Mouse (Mus musculus) Patski (cell line): ENCODE data around the gene Tnk1. TPM values are rescaled to one million over a fixed set of nuclear protein-coding genes. Genes with fewer than 3 reads are reported as not detected.

Experiments
- ATAC-seq: fragments of 100-300 bp; one replicate; pipeline ENCODE4 v1.8.0; 2021
- CTCF ChIA-PET: fragments of 350-600 bp; sonication (Branson Sonifier 250); formaldehyde crosslinking; loops from one replicate; lab custom pipeline; 2022; ENCODE audit warnings: inconsistent platforms; lab: Charles Lee
- POLR2A ChIA-PET: fragments of 350-600 bp; sonication (Branson Sonifier 250); formaldehyde crosslinking; loops from one replicate; lab custom pipeline; 2022; ENCODE audit warnings: antibody characterized with exemption, inconsistent platforms; lab: Charles Lee
- DNase-seq: peaks from one replicate; pipeline ENCODE4 v3.0.0-alpha.2; 2011; ENCODE audit warnings: low read depth, low spot score
- H3K27me3 ChIP-seq: fragments of 371-371 bp; one replicate; pipeline ENCODE4 v1.5.1; 2021
- CTCF ChIP-seq: fragments of 100-300 bp; IDR thresholded peaks from one replicate; pipeline ENCODE4 v1.5.1; 2021
- in situ Hi-C: fragments of 300-500 bp; cut with MboI; formaldehyde crosslinking; loops from 3 replicates; pipeline ENCODE4 v1.11.1; 2018; ENCODE audit warnings: low pct_unique_long_range_greater_than_20kb, mixed read lengths
- polyA plus RNA-seq: library from polyadenylated mRNA; unstranded; gene quantifications from one replicate; pipeline ENCODE4 v1.2.3, GENCODE M21; 2021

Gene Tnk1
- not detected for polyA plus RNA-seq

GRCm38 (mm10) chr11:69858113-69858998 lies at the start of gene Tnk1:
Tnk1 (minus strand) TSS chr11:69858730.
- ATAC-seq (no peak), DNase-seq (no peak)
- no peak for TF ChIP-seq CTCF
- in situ Hi-C loops = no loop called here
- H3K27me3 ChIP-seq = peaks cover 18% of the 10 kb centered on the region
- ChIA-PET POLR2A (no interaction called here), CTCF (no interaction called here)

- no peaks in the 10 kb centered on the region for H3K27me3 ChIP-seq
- TF ChIP-seq CTCF = no peak
- ChIA-PET CTCF (interaction anchor here (0.7 to 1.5 kb wide), 4 partner anchors 14 to 29 kb away, joined by 3 to 4 read pairs (median 3); no protein-coding TSS in a partner anchor), POLR2A (no interaction called here)
- DNase-seq (no peak), ATAC-seq (no peak)
- in situ Hi-C loops = no loop called here
Measured at GRCm38 (mm10) chr11:69904311-69904710, 45.8 kb upstream of the Tnk1 start.

- ChIA-PET CTCF (no interaction called here), POLR2A (interaction anchor here (0.8 kb wide), 1 partner anchor 37 kb away, joined by 3 read pairs; no protein-coding TSS in a partner anchor)
- H3K27me3 ChIP-seq = no peaks in the 10 kb centered on the region
- no peak for TF ChIP-seq CTCF
- in situ Hi-C loops = no loop called here
- ATAC-seq = no peak
- no peak for DNase-seq
Measured at GRCm38 (mm10) chr11:69902972-69903371, 44.4 kb upstream of the Tnk1 start.

GRCm38 (mm10) chr11:69901993-69902392 lies 43.5 kb upstream of the Tnk1 start:
- DNase-seq (no peak), ATAC-seq (no peak)
- H3K27me3 ChIP-seq = no peaks in the 10 kb centered on the region
- ChIA-PET CTCF (interaction anchor here (1.0 to 1.3 kb wide), 2 partner anchors 31 to 47 kb away, joined by 3 read pairs; no protein-coding TSS in a partner anchor), POLR2A (interaction anchor here (1.5 to 2.8 kb wide), 2 partner anchors 21 to 220 kb away, joined by 3 to 16 read pairs; partner anchors contain the start of genes Kctd11 and Senp3)
- in situ Hi-C loops = no loop called here
- no peak for TF ChIP-seq CTCF

- H3K27me3 ChIP-seq = no peaks in the 10 kb centered on the region
- ATAC-seq (peak; percentile 28), DNase-seq (peak; percentile 94)
- in situ Hi-C loops = no loop called here
- TF ChIP-seq CTCF = no peak
- ChIA-PET CTCF (interaction anchor here (1.0 to 2.7 kb wide), 3 partner anchors 13 to 48 kb away, joined by 3 to 19 read pairs (median 3); no protein-coding TSS in a partner anchor), POLR2A (interaction anchor here (1.0 to 2.8 kb wide), 4 partner anchors 13 to 220 kb away, joined by 3 to 16 read pairs (median 6); partner anchors contain the start of genes Kctd11 and Senp3)
Measured at GRCm38 (mm10) chr11:69901406-69901846, 42.9 kb upstream of the Tnk1 start.

GRCm38 (mm10) chr11:69900471-69901405 lies 42.2 kb upstream of the Tnk1 start, which contains the start of the genes 2810408A11Rik and Neurl4:
2810408A11Rik (minus strand) TSS chr11:69900987.
Neurl4 (plus strand) TSS chr11:69901072.
- in situ Hi-C loops = no loop called here
- H3K27me3 ChIP-seq = no peaks in the 10 kb centered on the region
- DNase-seq (peak; percentile 84), ATAC-seq (peak; percentile 83)
- ChIA-PET POLR2A (interaction anchor here (0.7 to 2.8 kb wide), 8 partner anchors 10 to 219 kb away, joined by 3 to 16 read pairs (median 5); partner anchors contain the start of genes Kctd11, Phf23 and Senp3), CTCF (interaction anchor here (1.0 to 2.7 kb wide), 5 partner anchors 13 to 48 kb away, joined by 3 to 19 read pairs (median 3); partner anchors contain the start of gene Kctd11)
- TF ChIP-seq CTCF = no peak

- TF ChIP-seq CTCF = no peak
- CTCF ChIA-PET = interaction anchor here (1.6 to 2.7 kb wide), 4 partner anchors 12 to 49 kb away, joined by 3 to 19 read pairs (median 7); partner anchors contain the start of gene Kctd11
- POLR2A ChIA-PET = interaction anchor here (0.6 to 2.8 kb wide), 6 partner anchors 16 to 863 kb away, joined by 3 to 16 read pairs (median 6); partner anchors contain the start of genes Kctd11 and Phf23
- no peak for DNase-seq
- no peak for ATAC-seq
- in situ Hi-C loops = no loop called here
- H3K27me3 ChIP-seq = no peaks in the 10 kb centered on the region
Measured at GRCm38 (mm10) chr11:69899870-69900269, 41.3 kb upstream of the Tnk1 start.

GRCm38 (mm10) chr11:69895291-69895690 lies 36.8 kb upstream of the Tnk1 start, which contains the start of gene Acap1:
Acap1 (minus strand) TSS chr11:69895539.
- in situ Hi-C loops = no loop called here
- DNase-seq (no peak), ATAC-seq (no peak)
- ChIA-PET CTCF (interaction anchor here (0.7 kb wide), 1 partner anchor 12 kb away, joined by 4 read pairs; no protein-coding TSS in a partner anchor), POLR2A (no interaction called here)
- H3K27me3 ChIP-seq = no peaks in the 10 kb centered on the region
- TF ChIP-seq CTCF = no peak

GRCm38 (mm10) chr11:69894671-69895070 lies 36.1 kb upstream of the Tnk1 start:
- no peaks in the 10 kb centered on the region for H3K27me3 ChIP-seq
- in situ Hi-C loops = no loop called here
- POLR2A ChIA-PET = no interaction called here
- DNase-seq (no peak), ATAC-seq (no peak)
- TF ChIP-seq CTCF = no peak
- CTCF ChIA-PET = interaction anchor here (0.7 kb wide), 1 partner anchor 11 kb away, joined by 4 read pairs; no protein-coding TSS in a partner anchor
